Mouse (Mus musculus) forebrain, embryonic 15.5 days (tissue): ENCODE data around the gene Ptprm. TPM values are rescaled to one million over a fixed set of nuclear protein-coding genes. Genes with fewer than 3 reads are reported as not detected.

Source experiments
- ATAC-seq: fragments of 200-750 bp; cut with Nextera tagmentation; replicated peaks from 2 replicates; pipeline ENCODE4 v1.8.0; 2017; ENCODE audit warnings: mild to moderate bottlenecking, moderate TSS enrichment, moderate library complexity
- H3K27ac ChIP-seq: fragments of 300-500 bp; sonication (generic); replicated peaks from 2 replicates; pipeline ENCODE4 v1.5.1; 2015; ENCODE audit warnings: mild to moderate bottlenecking, inconsistent platforms
- H3K27me3 ChIP-seq: fragments of 300-500 bp; sonication (generic); 2 replicates; pipeline ENCODE4 v1.6.1; 2015; ENCODE audit warnings: inconsistent platforms
- H3K36me3 ChIP-seq: fragments of 300-500 bp; sonication (generic); 2 replicates; pipeline ENCODE4 v1.6.1; 2015; ENCODE audit warnings: mild to moderate bottlenecking, inconsistent platforms
- H3K4me1 ChIP-seq: fragments of 300-500 bp; sonication (generic); 2 replicates; pipeline ENCODE4 v1.6.1; 2015; ENCODE audit warnings: inconsistent platforms
- H3K4me2 ChIP-seq: fragments of 300-500 bp; sonication (generic); replicated peaks from 2 replicates; pipeline ENCODE4 v1.6.1; 2015; ENCODE audit warnings: mild to moderate bottlenecking, inconsistent platforms
- H3K4me3 ChIP-seq: fragments of 300-500 bp; sonication (generic); 2 replicates; pipeline ENCODE4 v1.5.1; 2015; ENCODE audit warnings: mild to moderate bottlenecking, inconsistent platforms
- H3K9ac ChIP-seq: fragments of 300-500 bp; sonication (generic); replicated peaks from 2 replicates; pipeline ENCODE4 v1.6.1; 2015; ENCODE audit warnings: mild to moderate bottlenecking, inconsistent platforms
- H3K9me3 ChIP-seq: fragments of 300-500 bp; sonication (generic); 2 replicates; pipeline ENCODE4 v1.6.1; 2016; ENCODE audit warnings: inconsistent platforms
- WGBS: fragments of 180-500 bp; shearing (Covaris S2); methylation state at CpG from one replicate; pipeline ENCODE4 v1.1.7; 2015; ENCODE audit warnings: mixed read lengths; 5-methylcytosine and 5-hydroxymethylcytosine counted together
- microRNA-seq: library from miRNA; unstranded; fragments of <30 nt; microRNA quantifications from one replicate; pipeline ENCODE4, GENCODE M21; 2016
- polyA plus RNA-seq: library from polyadenylated mRNA; unstranded; fragments of >200 nt; fragmentation: Nextera tagmentation; extraction: Ambion mirVana; gene quantifications from 2 replicates; pipeline ENCODE4 v1.2.1, GENCODE M21; 2015

The Ptprm gene
- polyA plus RNA-seq, 1 experiment from 2014 or later, result 10.7 TPM

DNA sequence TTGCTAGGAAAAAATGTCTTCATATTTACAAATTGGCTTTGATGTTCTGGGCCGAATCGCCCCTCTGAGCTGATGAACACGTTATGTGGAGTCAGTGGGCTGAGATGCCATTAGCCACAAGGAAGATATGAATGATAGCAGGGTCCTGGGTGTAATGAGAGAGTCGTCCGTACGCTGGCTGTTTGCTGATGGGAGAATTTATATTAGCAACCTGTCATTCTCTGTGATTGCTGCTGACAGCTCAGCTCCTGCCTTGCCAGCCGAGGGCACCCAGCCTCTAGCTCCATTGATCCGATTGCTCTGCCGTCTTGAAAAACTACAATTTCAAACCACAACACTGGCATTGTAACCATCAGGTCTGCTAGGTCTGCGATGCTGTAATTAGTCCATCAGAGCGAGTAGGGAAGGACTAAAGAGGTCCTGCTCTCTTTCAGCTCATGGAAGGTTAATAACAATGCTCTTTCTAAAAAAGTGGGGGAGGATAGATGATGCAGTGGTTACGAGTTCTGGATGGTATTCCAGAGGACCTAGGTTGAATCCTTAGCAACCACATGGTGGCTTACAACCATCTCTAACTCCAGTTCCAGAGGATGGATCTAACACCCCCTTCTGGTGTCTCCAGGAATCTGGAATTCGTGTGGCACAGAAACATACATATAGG, 734.1 kb downstream of the Ptprm start:
- Histone ChIP-seq H3K9ac (no peak overlapping the region), H3K27ac (no peak overlapping the region), H3K9me3 (no peaks in the 10 kb centered on the region), H3K4me1 (no peaks in the 10 kb centered on the region), H3K4me3 (no peak overlapping the region), H3K27me3 (no peaks in the 10 kb centered on the region), H3K4me2 (no peak overlapping the region), H3K36me3 (no peaks in the 10 kb centered on the region)
- WGBS, result 48% methylated on average over 13 of the region's 13 CpGs
- no peak for ATAC-seq

- Histone ChIP-seq H3K4me1 (no peaks in the 10 kb centered on the region), H3K9ac (no peak overlapping the region), H3K27ac (no peak overlapping the region), H3K27me3 (no peaks in the 10 kb centered on the region), H3K9me3 (no peaks in the 10 kb centered on the region), H3K4me2 (no peak overlapping the region), H3K36me3 (no peaks in the 10 kb centered on the region), H3K4me3 (no peak overlapping the region)
- ATAC-seq, result no peak
- 79% methylated on average over 3 of the region's 3 CpGs for WGBS
Measured at GRCm38 (mm10) chr17:66619255-66619826, 734.9 kb downstream of the Ptprm start.

Small RNAs within 50 kb of the gene (microRNA-seq; reads per million reads assigned to microRNA genes)
- not detected for gene Mir5709
